Mouse (Mus musculus): ENCODE measurements around the gene Zdhhc18.

The Zdhhc18 gene

DNA sequence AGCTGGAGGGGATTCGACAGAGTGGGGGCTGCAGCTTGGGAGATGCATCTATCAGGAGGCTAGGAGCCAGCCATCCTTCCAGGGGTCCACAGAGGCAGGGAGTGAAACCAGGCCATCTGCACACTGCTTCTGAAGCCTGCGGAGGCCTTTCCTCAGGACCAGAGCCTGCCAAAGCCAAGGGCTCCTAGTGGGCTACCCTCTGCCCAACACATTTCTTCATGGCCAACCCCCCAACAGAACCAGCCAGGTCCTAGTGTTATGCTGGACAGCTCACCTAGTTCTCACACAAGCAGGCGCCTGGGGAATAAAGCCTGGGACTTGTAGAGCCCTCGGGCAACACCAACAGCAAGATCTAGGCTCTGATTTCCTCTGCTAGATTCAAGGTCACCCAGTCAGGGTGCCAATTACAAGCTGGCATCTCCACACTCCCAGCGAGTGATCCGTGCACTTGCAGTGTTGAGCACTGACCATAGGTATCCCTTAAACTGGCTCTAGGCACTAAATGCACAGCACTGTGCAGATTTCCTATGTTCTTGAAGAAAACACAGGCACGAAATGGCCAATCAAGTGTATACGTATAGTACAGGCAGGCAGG lies 19.5 kb downstream of the Zdhhc18 start:
- no peak for DNase-seq (ENCODE audit: low spot score)

GRCm38 (mm10) chr4:133629191-133629590 lies 20.8 kb downstream of the Zdhhc18 start:
- no peak for DNase-seq (ENCODE audit: low spot score)

GRCm38 (mm10) chr4:133628517-133628916 lies 21.4 kb downstream of the Zdhhc18 start:
- no peak for DNase-seq (ENCODE audit: low spot score)

- no peak for DNase-seq (ENCODE audit: low spot score)
These were observed 22.9 kb downstream of the Zdhhc18 start for GRCm38 (mm10) chr4:133627039-133627438.

GRCm38 (mm10) chr4:133626621-133627020 lies 23.3 kb downstream of the Zdhhc18 start:
- DNase-seq (ENCODE audit: low spot score) = no peak

GRCm38 (mm10) chr4:133626221-133626620 lies 23.7 kb downstream of the Zdhhc18 start:
- no peak for DNase-seq (ENCODE audit: low spot score)

DNA sequence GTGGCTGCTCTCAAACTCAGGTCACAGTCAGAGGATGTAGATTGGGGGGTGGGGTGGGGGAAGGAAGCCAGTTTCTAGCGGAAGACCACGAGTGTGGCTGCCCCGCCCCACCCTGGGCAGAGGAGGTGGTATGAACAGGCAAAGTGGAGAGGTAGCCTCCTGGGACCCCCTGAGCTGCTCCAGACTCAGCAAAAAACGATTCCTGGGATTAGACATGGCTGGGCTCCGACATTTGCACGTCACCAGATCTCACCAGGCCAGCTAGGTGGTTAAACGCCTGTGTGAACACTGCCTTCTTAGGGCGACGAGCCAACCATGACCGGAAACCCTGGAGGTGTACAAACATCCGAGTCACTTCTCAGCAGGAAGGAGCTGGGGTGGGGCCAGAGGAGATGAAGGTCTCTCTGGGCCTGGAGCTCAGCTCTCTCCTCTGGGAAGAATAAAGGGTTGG lies 24.3 kb downstream of the Zdhhc18 start:
- DNase-seq (ENCODE audit: low spot score) = no peak

DNA sequence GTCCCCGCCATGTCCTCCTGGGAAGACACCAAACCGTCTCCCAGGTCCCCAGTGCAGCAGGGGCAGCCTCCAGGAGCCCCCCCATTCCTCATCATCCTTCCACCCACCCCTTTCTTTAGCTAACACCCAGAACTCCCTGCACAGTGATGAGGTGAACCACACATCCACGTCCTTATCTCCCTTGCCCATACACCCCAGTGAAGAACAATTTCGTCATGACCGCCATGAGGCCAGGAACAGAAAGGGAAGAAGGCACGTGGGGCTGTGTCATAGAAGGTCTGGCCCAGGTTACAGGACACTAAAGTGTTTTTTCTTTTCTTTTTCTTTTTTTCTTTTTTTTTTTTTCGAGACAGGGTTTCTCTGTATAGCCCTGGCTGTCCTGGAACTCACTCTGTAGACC lies 25.1 kb downstream of the Zdhhc18 start:
- no peak for DNase-seq (ENCODE audit: low spot score)

GRCm38 (mm10) chr4:133622161-133622695 lies 27.7 kb downstream of the Zdhhc18 start:
- DNase-seq (ENCODE audit: low spot score) = no peak

DNA sequence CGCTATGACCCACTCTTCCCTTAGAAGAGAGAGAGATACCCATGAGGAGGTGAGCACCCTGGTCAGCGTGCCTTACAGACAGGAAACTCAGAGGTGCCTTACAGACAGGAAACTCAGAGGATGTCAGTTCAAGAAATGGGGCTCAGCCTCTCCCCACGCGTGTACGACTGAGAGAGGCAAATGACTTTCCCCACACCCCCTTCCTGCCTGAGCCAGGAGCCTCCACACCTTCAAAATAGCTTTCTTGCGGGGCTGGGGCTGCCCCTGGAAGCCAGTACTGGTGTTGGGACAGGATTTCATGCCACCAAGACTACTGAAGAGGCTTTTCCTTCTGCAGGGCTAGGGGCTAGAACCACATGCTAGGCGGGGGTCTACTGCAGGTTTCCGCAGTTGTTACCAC lies 29.3 kb downstream of the Zdhhc18 start:
- no peak for DNase-seq (ENCODE audit: low spot score)

DNA sequence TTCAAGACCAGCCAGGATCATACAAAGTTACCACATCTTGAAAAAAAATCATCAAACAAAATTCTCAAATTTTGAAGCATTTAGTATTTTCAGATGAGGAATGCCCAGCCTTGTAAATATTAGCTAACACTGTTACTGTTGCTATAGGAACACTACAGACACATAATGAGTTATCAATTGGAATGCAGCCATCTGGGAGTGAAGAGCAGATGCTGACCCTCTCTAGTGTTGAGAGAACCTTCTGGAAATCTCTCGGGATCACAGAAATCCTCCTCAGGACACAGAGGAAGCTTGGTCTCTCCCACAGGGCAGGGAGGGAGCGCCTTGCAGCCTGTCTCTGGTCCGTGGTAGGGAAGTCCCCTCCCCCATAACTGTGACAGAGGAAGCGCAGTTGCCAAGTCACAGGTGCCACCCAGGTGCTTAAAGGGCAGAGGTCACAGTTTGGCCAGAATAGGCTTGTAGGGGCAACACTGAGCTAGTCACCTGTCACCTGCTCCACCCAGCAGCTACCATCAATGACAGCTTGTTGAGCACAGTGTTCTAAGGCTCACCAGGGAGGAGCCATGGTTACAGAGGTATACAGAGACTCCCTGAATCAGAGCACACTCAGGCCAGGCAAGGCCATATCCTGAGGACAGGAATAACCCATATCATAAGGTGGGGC lies 30.3 kb downstream of the Zdhhc18 start:
- DNase-seq (ENCODE audit: low spot score) = no peak

- no peak for DNase-seq (ENCODE audit: low spot score)
These were observed 32.0 kb downstream of the Zdhhc18 start for GRCm38 (mm10) chr4:133617936-133618335.

DNA sequence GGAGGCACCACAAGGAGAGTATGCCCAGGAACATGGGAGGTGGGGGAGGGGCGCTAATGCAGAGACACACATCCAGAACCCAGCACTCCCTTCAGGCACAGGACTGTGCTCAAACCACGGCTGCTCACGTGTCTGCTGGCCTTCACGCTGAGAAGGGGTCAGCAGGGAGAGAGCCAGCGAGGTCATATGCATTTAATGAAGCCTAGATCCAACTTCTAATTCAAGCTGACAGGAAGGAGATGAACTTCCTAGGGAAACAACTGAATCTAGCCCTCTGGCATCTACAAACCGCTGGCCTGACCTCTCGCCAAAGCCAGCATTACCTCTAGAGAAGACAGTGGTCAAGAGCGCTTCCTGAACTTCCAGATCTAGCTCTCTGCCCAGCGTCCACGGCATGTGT lies 34.5 kb downstream of the Zdhhc18 start:
- DNase-seq (ENCODE audit: low spot score) = no peak

GRCm38 (mm10) chr4:133614274-133614761 lies 35.6 kb downstream of the Zdhhc18 start:
- no peak for DNase-seq (ENCODE audit: low spot score)

DNA sequence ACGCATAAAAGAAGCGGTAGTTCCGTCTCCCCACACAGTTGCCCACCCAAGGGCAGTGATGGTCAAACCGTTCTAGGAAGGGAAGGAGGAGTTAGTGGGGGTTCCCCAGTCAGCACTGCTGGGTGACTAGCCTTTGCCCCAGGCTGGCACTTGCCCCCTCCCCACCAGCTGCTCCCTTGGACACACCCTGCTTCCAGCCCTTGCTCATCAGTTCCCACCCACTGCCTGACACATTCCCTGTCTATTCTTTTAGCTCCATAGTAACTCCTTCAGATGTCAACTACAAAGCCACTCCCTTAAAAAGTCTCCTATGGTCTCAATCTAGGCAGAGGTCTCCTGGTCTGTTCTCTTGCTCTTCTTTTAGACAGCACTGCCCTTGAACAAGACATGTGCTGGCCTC lies 36.1 kb downstream of the Zdhhc18 start:
- DNase-seq (ENCODE audit: low spot score) = no peak

DNA sequence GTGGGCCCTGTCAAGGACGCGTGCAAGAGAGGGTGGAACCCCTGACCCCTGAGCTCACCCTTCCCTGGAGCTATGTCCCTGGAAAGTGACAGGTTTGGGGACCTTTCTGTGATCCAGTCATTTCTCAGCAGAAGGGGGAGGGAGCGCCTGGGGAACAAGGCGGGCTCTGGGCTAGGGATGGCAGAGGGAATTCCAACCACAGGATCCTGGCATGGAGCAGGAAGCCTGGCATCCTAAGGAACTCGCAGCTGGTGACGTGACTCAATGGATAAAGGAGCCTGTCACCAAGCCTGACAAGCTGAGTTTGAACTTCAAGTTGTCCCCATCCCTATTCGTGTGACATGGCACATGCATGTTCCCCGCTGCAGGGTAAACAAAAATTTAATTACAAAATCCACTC lies 36.9 kb downstream of the Zdhhc18 start:
- no peak for DNase-seq (ENCODE audit: low spot score)

GRCm38 (mm10) chr4:133612416-133612815 lies 37.5 kb downstream of the Zdhhc18 start:
- DNase-seq (ENCODE audit: low spot score) = no peak

- no peak for DNase-seq (ENCODE audit: low spot score)
These were observed 38.1 kb downstream of the Zdhhc18 start for GRCm38 (mm10) chr4:133611815-133612214.

GRCm38 (mm10) chr4:133609719-133610118 lies 40.2 kb downstream of the Zdhhc18 start:
- DNase-seq (ENCODE audit: low spot score) = peak; percentile 59

DNA sequence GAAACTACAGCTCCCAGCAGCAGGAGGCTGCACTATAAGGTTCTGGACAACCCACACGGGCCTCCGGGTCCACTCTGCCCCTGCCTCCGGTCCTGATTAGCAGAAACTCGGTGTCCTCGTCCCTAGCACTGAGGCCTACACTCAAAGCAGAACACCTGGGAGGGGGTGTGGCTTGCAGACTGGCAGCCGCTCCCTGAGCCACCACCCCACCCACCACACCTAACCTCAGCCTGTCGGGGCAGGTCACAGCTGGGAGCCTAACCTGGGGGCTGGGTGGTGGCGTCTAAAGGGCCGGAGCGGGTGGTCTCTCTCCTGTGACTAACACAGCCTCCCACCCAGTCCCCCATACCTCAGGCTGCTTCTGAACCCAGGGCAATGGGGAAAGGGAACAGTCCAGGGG lies 42.7 kb downstream of the Zdhhc18 start:
- DNase-seq (ENCODE audit: low spot score) = no peak

DNA sequence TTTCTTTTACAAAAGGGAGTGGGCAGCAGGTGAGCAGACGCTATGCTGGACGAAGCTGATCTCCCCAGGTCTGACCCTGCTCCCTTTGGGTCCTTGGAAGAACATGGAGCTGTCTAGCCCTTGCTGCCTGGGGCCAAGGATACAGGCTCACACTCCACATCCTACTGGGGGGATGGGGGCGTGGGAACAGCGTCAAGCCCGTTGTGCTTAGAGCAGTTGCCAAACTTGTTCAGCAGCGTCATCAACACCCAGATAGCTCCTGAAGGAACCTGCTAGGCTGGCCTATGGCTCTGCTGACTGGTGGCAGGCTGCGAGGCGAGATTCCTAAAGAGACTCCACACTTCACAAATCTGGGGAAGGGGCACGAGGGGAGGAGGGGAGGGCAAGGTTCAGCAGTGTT lies 44.6 kb downstream of the Zdhhc18 start:
- no peak for DNase-seq (ENCODE audit: low spot score)

GRCm38 (mm10) chr4:133604856-133605255 lies 45.1 kb downstream of the Zdhhc18 start:
- DNase-seq (ENCODE audit: low spot score) = no peak

- no peak for DNase-seq (ENCODE audit: low spot score)
These were observed 45.8 kb downstream of the Zdhhc18 start for GRCm38 (mm10) chr4:133604175-133604574.

GRCm38 (mm10) chr4:133603056-133603455 lies 46.9 kb downstream of the Zdhhc18 start:
- no peak for DNase-seq (ENCODE audit: low spot score)

All from ovary, postnatal 10 days (tissue).